Mouse (Mus musculus) myocyte (in vitro differentiated cells): ENCODE data around the gene Caln1. TPM values are rescaled to one million over a fixed set of nuclear protein-coding genes. Genes with fewer than 3 reads are reported as not detected.

Experiments used
- H3K27me3 ChIP-seq: one replicate; pipeline ENCODE4 v1.6.1; 2011; ENCODE audit not compliant: control insufficient read depth, insufficient read depth, insufficient read length
- H3K36me3 ChIP-seq: one replicate; pipeline ENCODE4 v1.6.1; 2011; ENCODE audit not compliant: control insufficient read depth, insufficient read depth
- H3K4me2 ChIP-seq: one replicate; pipeline ENCODE4 v1.6.1; 2011; ENCODE audit warnings: low read depth, control low read depth
- H3K4me3 ChIP-seq: one replicate; pipeline ENCODE4 v1.5.1; 2011; ENCODE audit warnings: mild to moderate bottlenecking, control low read depth, moderate library complexity
- H3K79me2 ChIP-seq: one replicate; pipeline ENCODE4 v1.6.1; 2011; ENCODE audit not compliant: control insufficient read depth, insufficient read depth
- H3ac ChIP-seq: one replicate; pipeline ENCODE4 v1.6.1; 2011; ENCODE audit not compliant: control insufficient read depth, insufficient read length
- CEBPB ChIP-seq: IDR thresholded peaks from 2 replicates; pipeline ENCODE4 v1.6.1; 2011; ENCODE audit warnings: mild to moderate bottlenecking, moderate library complexity; ENCODE audit not compliant: poor library complexity, insufficient read depth, severe bottlenecking
- E2F4 ChIP-seq: IDR thresholded peaks from one replicate; pipeline ENCODE4 v1.6.1; 2011; ENCODE audit warnings: mild to moderate bottlenecking, control low read depth, moderate library complexity; ENCODE audit not compliant: insufficient read depth
- MAX ChIP-seq: IDR thresholded peaks from one replicate; pipeline ENCODE4 v1.6.1; 2011; ENCODE audit warnings: low read depth, mild to moderate bottlenecking, control low read depth
- MYOD1 ChIP-seq, 3 experiments: IDR thresholded peaks; one replicate each; pipeline ENCODE4 v1.6.1; 2011; ENCODE audit warnings: control low read depth in 2 of 3, low read depth in 2 of 3, mild to moderate bottlenecking in 2 of 3, moderate library complexity in 1 of 3; ENCODE audit not compliant: insufficient read length in 2 of 3, control insufficient read depth in 1 of 3
- MYOG ChIP-seq, 3 experiments: IDR thresholded peaks; one replicate each; pipeline ENCODE4 v1.6.1; 2011; ENCODE audit warnings: control low read depth in 2 of 3, low read depth in 2 of 3, mild to moderate bottlenecking in 2 of 3; ENCODE audit not compliant: insufficient read length in 2 of 3, control insufficient read depth in 1 of 3, insufficient read depth in 1 of 3
- POLR2A ChIP-seq: IDR thresholded peaks from one replicate; pipeline ENCODE4 v1.6.1; 2011; ENCODE audit warnings: low read depth, mild to moderate bottlenecking, control low read depth, moderate library complexity; ENCODE audit not compliant: insufficient read length
- POLR2AphosphoS2 ChIP-seq: IDR thresholded peaks from one replicate; pipeline ENCODE4 v1.6.1; 2011; ENCODE audit warnings: low read depth, control low read depth; ENCODE audit not compliant: insufficient read length
- REST ChIP-seq: IDR thresholded peaks from one replicate; pipeline ENCODE4 v1.6.1; 2011; ENCODE audit warnings: mild to moderate bottlenecking, control low read depth, moderate library complexity; ENCODE audit not compliant: insufficient read depth, insufficient read length
- SRF ChIP-seq: IDR thresholded peaks from one replicate; pipeline ENCODE4 v1.6.1; 2011; ENCODE audit warnings: low read depth; ENCODE audit not compliant: control insufficient read depth, insufficient read length
- TCF12 ChIP-seq: IDR thresholded peaks from one replicate; pipeline ENCODE4 v1.6.1; 2011; ENCODE audit warnings: mild to moderate bottlenecking, control low read depth; ENCODE audit not compliant: poor library complexity, insufficient read depth, severe bottlenecking
- TCF3 ChIP-seq: IDR thresholded peaks from one replicate; pipeline ENCODE4 v1.6.1; 2011; ENCODE audit warnings: low read depth, control low read depth; ENCODE audit not compliant: insufficient read length
- USF1 ChIP-seq: IDR thresholded peaks from one replicate; pipeline ENCODE4 v1.6.1; 2011; ENCODE audit warnings: low read depth, mild to moderate bottlenecking, control low read depth, moderate library complexity
- polyA plus RNA-seq: library from polyadenylated mRNA; unstranded; fragments of >200 nt; fragmentation: generic; extraction: Trizol; gene quantifications from one replicate; pipeline ENCODE4 v1.2.1, GENCODE M21; 2012; ENCODE audit warnings: missing spikeins

Caln1 gene
- polyA plus RNA-seq, 1 experiment, result not detected

GRCm38 (mm10) chr5:130386418-130386817, 17.2 kb downstream of the Caln1 start:
- no peak for TF ChIP-seq USF1
- no peak for TF ChIP-seq POLR2A
- no peak for TF ChIP-seq TCF12
- TF ChIP-seq MAX, result no peak
- TF ChIP-seq CEBPB, result no peak
- no peak for TF ChIP-seq REST
- TF ChIP-seq MYOD1 (IDR thresholded peaks at IDR 0.05; ENCODE audit: control insufficient read depth in 1 of 3, insufficient read length in 2 of 3, low read depth in 2 of 3), result no peak
- TF ChIP-seq E2F4, result no peak
- TF ChIP-seq TCF3, result no peak
- TF ChIP-seq SRF, result no peak
- TF ChIP-seq POLR2AphosphoS2, result no peak
- Histone ChIP-seq H3K27me3 (no peaks in the 10 kb centered on the region), H3K79me2 (no peaks in the 10 kb centered on the region), H3ac (no peak overlapping the region), H3K4me3 (no peak overlapping the region), H3K4me2 (no peak overlapping the region), H3K36me3 (no peaks in the 10 kb centered on the region)

GRCm38 (mm10) chr5:130393618-130394355, 24.5 kb downstream of the Caln1 start:
- H3K4me3 ChIP-seq, result no peak overlapping the region
- H3K27me3 ChIP-seq, result no peaks in the 10 kb centered on the region
- TF ChIP-seq REST (no peak), CEBPB (no peak), TCF3 (no peak)
- H3ac ChIP-seq, result no peak overlapping the region
- H3K4me2 ChIP-seq, result no peak overlapping the region
- no peaks in the 10 kb centered on the region for H3K79me2 ChIP-seq
- no peaks in the 10 kb centered on the region for H3K36me3 ChIP-seq

- TF ChIP-seq POLR2A, result no peak
- TF ChIP-seq E2F4, result no peak
- Histone ChIP-seq H3K4me2 (no peak overlapping the region), H3K27me3 (no peaks in the 10 kb centered on the region), H3K36me3 (no peaks in the 10 kb centered on the region), H3ac (no peak overlapping the region), H3K4me3 (no peak overlapping the region), H3K79me2 (no peaks in the 10 kb centered on the region)
These were observed 25.1 kb downstream of the Caln1 start for GRCm38 (mm10) chr5:130394386-130394785.

- Histone ChIP-seq H3ac (no peak overlapping the region), H3K4me2 (no peak overlapping the region), H3K4me3 (no peak overlapping the region), H3K79me2 (no peaks in the 10 kb centered on the region), H3K36me3 (no peaks in the 10 kb centered on the region), H3K27me3 (no peaks in the 10 kb centered on the region)
- no peak for TF ChIP-seq TCF3
These were observed 25.9 kb downstream of the Caln1 start for GRCm38 (mm10) chr5:130395142-130395541.

- no peak overlapping the region for H3ac ChIP-seq
- no peaks in the 10 kb centered on the region for H3K36me3 ChIP-seq
- no peaks in the 10 kb centered on the region for H3K27me3 ChIP-seq
- TF ChIP-seq MYOD1 (IDR thresholded peaks at IDR 0.05; ENCODE audit: control insufficient read depth in 1 of 3, insufficient read length in 2 of 3, low read depth in 2 of 3) (no peak), POLR2A (no peak), REST (no peak), E2F4 (no peak)
- no peaks in the 10 kb centered on the region for H3K79me2 ChIP-seq
- no peak overlapping the region for H3K4me3 ChIP-seq
- no peak overlapping the region for H3K4me2 ChIP-seq
These were observed 31.1 kb downstream of the Caln1 start for GRCm38 (mm10) chr5:130400136-130400917.

GRCm38 (mm10) chr5:130405201-130405600, 35.9 kb downstream of the Caln1 start:
- H3K4me3 ChIP-seq, result no peak overlapping the region
- H3K27me3 ChIP-seq, result no peaks in the 10 kb centered on the region
- no peaks in the 10 kb centered on the region for H3K79me2 ChIP-seq
- no peak overlapping the region for H3ac ChIP-seq
- H3K36me3 ChIP-seq, result no peaks in the 10 kb centered on the region
- no peak overlapping the region for H3K4me2 ChIP-seq
- TF ChIP-seq E2F4 (no peak), SRF (no peak), MYOG (IDR thresholded peaks at IDR 0.05; ENCODE audit: control insufficient read depth in 1 of 3, insufficient read depth in 1 of 3, insufficient read length in 2 of 3, low read depth in 2 of 3) (no peak), TCF12 (no peak), POLR2AphosphoS2 (no peak), CEBPB (no peak), MYOD1 (IDR thresholded peaks at IDR 0.05; ENCODE audit: control insufficient read depth in 1 of 3, insufficient read length in 2 of 3, low read depth in 2 of 3) (no peak), MAX (no peak), POLR2A (no peak), TCF3 (no peak), REST (no peak), USF1 (no peak)
